Mouse (Mus musculus): ENCODE measurements around the gene Spem2. TPM values are rescaled to one million over a fixed set of nuclear protein-coding genes. Genes with fewer than 3 reads are reported as not detected.

Spem2 gene
- total RNA-seq, 2 experiments from 2014 or later = not detected

Other genes with a start within 250 kb of the Spem2 start
- 1 to 10 TPM; 8.6 to 9.5 TPM for gene Wrap53, start 238.2 kb downstream of the Spem2 start, total RNA-seq (2021)
- 10 to 100 TPM; 27.3 to 29.6 TPM for gene Trp53, start 238.1 kb downstream of the Spem2 start, total RNA-seq (2021)
- gene Atp1b2, start 212.5 kb downstream of the Spem2 start, total RNA-seq (2021) = 100 to 1,000 TPM; 513 to 551 TPM
- not detected for gene Shbg, start 200.6 kb downstream of the Spem2 start, total RNA-seq (2021)
- 10 to 100 TPM; 16.1 to 19.8 TPM for gene Sat2, start 196.4 kb downstream of the Spem2 start, total RNA-seq (2021)
- gene Fxr2, start 185.5 kb downstream of the Spem2 start, total RNA-seq (2021) = 100 to 1,000 TPM; 105 to 106 TPM
- gene Sox15, start 163.2 kb downstream of the Spem2 start, total RNA-seq (2021) = under 1 TPM in 1 of 2 experiments, not detected in 1; 0.48 TPM
- gene Mpdu1, start 155.8 kb downstream of the Spem2 start, total RNA-seq (2021) = 10 to 100 TPM; 73.3 to 82.4 TPM
- gene Cd68, start 152.3 kb downstream of the Spem2 start, total RNA-seq (2021) = 10 to 100 TPM; 13.1 to 18.5 TPM
- 100 to 1,000 TPM; 409 to 418 TPM for gene Eif4a1, start 146.0 kb downstream of the Spem2 start, total RNA-seq (2021)
- gene Senp3, start 136.4 kb downstream of the Spem2 start, total RNA-seq (2021) = 10 to 100 TPM; 84.3 to 88.5 TPM
- 1 to 10 TPM in 1 of 2 experiments, under 1 TPM in 1; 0.88 to 1.1 TPM for gene Tnfsf13, start 132.7 kb downstream of the Spem2 start, total RNA-seq (2021)
- gene Tnfsf12, start 122.6 kb downstream of the Spem2 start, total RNA-seq (2021) = 1 to 10 TPM; 5.8 to 6.5 TPM
- 1 to 10 TPM in 1 of 2 experiments, under 1 TPM in 1; 0.45 to 1.0 TPM for gene Tnfsfm13, start 122.4 kb downstream of the Spem2 start, total RNA-seq (2021)
- gene Polr2a, start 59.8 kb downstream of the Spem2 start, total RNA-seq (2021) = 10 to 100 TPM; 62.8 to 68.5 TPM
- gene Slc35g3, start 56.5 kb downstream of the Spem2 start, total RNA-seq (2021) = under 1 TPM in 1 of 2 experiments, not detected in 1; 0.21 TPM
- gene Zbtb4, start 52.6 kb downstream of the Spem2 start, total RNA-seq (2021) = 10 to 100 TPM; 82.0 to 83.5 TPM
- 1 to 10 TPM; 1.0 to 1.1 TPM for gene Chrnb1, start 22.5 kb downstream of the Spem2 start, total RNA-seq (2021)
- 10 to 100 TPM; 22.8 to 23.7 TPM for gene Fgf11, start 16.6 kb downstream of the Spem2 start, total RNA-seq (2021)
- gene Tmem102, start 12.8 kb downstream of the Spem2 start, total RNA-seq (2021) = not detected
- not detected for gene Gm39566, start 3.2 kb downstream of the Spem2 start, total RNA-seq (2021)
- gene Spem1, start 3.7 kb upstream of the Spem2 start, total RNA-seq (2021) = under 1 TPM; 0.50 to 0.74 TPM
- gene Nlgn2, start 19.3 kb upstream of the Spem2 start, total RNA-seq (2021) = 100 to 1,000 TPM; 220 to 226 TPM
- gene Tmem256, start 20.0 kb upstream of the Spem2 start, total RNA-seq (2021) = 100 to 1,000 TPM; 150 to 162 TPM
- 10 to 100 TPM; 22.0 to 23.3 TPM for gene Plscr3, start 27.9 kb upstream of the Spem2 start, total RNA-seq (2021)
- not detected for gene Tnk1, start 40.3 kb upstream of the Spem2 start, total RNA-seq (2021)
- gene Tmem95, start 59.6 kb upstream of the Spem2 start, total RNA-seq (2021) = not detected
- gene Kctd11, start 62.9 kb upstream of the Spem2 start, total RNA-seq (2021) = 1 to 10 TPM; 1.1 to 1.2 TPM
- under 1 TPM in 1 of 2 experiments, not detected in 1; 0.30 TPM for gene Acap1, start 77.1 kb upstream of the Spem2 start, total RNA-seq (2021)
- 1 to 10 TPM; 1.5 to 2.1 TPM for gene 2810408A11Rik, start 82.5 kb upstream of the Spem2 start, total RNA-seq (2021)
- gene Neurl4, start 82.6 kb upstream of the Spem2 start, total RNA-seq (2021) = 100 to 1,000 TPM; 108 to 124 TPM
- 10 to 100 TPM; 28.5 to 29.3 TPM for gene Gps2, start 95.4 kb upstream of the Spem2 start, total RNA-seq (2021)
- gene Eif5a, start 103.5 kb upstream of the Spem2 start, total RNA-seq (2021) = 100 to 1,000 TPM; 446 to 451 TPM
- gene Ybx2, start 117.3 kb upstream of the Spem2 start, total RNA-seq (2021) = 1 to 10 TPM; 8.3 to 9.7 TPM
- 1 to 10 TPM; 1.8 to 3.6 TPM for gene Slc2a4, start 129.7 kb upstream of the Spem2 start, total RNA-seq (2021)
- gene Cldn7, start 146.3 kb upstream of the Spem2 start, total RNA-seq (2021) = not detected
- 100 to 1,000 TPM; 108 to 115 TPM for gene Ctdnep1, start 162.7 kb upstream of the Spem2 start, total RNA-seq (2021)
- 10 to 100 TPM; 88.5 to 93.9 TPM for gene Elp5, start 164.1 kb upstream of the Spem2 start, total RNA-seq (2021)
- gene Gabarap, start 172.7 kb upstream of the Spem2 start, total RNA-seq (2021) = 100 to 1,000 TPM; 221 to 251 TPM
- gene Phf23, start 177.3 kb upstream of the Spem2 start, total RNA-seq (2021) = 10 to 100 TPM; 38.0 to 40.0 TPM
- 10 to 100 TPM; 29.3 to 29.7 TPM for gene Dvl2, start 182.1 kb upstream of the Spem2 start, total RNA-seq (2021)
- 10 to 100 TPM; 62.3 to 69.2 TPM for gene Acadvl, start 196.9 kb upstream of the Spem2 start, total RNA-seq (2021)
- 100 to 1,000 TPM; 845 to 900 TPM for gene Dlg4, start 198.5 kb upstream of the Spem2 start, total RNA-seq (2021)
- 1 to 10 TPM in 1 of 2 experiments, under 1 TPM in 1; 0.88 to 1.0 TPM for gene Asgr1, start 235.6 kb upstream of the Spem2 start, total RNA-seq (2021)